Mouse (Mus musculus) MN1 (cell line): ENCODE data around the gene Gm42372.
"Not testable (repeated sequence)": the region's sequence is repeated elsewhere in the genome, so short reads cannot be mapped to it uniquely, and the experiment has no call there.

Experiments used
- DNase-seq: peaks from one replicate; pipeline ENCODE4 v3.0.0-alpha.2; 2016; ENCODE audit warnings: low spot score

The Gm42372 gene

DNA sequence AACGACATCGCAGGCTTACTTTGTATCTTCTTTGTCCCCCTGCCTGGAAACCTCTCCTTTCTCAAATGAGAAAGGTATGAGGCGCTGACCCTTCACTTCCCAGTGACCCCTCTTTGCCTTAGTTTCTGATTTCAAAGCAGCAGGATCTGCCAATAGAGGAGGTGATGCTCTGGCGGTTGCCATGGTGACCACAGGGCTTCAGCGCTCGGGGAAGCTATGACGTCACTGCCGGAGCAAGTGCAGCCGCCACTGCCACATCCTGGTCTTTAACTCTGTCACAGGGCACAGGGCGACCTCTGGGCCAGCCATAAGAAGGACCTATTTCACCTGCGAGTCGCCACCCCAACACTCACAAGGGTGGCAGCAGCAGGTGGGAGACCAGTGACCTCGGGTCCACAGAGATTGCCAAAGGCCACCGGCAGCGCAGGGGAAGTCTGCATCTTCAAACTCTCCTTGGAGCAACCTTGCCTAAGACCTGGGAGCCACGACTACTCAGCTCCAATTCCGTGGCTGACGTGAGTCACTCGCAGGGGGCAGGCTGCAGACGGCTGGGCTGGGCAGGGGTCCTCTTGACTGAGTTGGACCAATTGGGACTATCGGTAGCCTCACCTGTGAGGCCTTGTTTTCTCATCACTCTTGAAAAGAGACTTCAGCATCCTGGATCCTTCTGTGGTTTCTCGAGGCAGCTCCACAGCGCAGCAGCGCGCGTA is at the start of gene Gm42372:
Gene Gm42372 (plus strand): TSS at position 228 of the 710 bp plus-strand sequence.
- DNase-seq: peak; percentile 84

- DNase-seq: no peak
Measured at GRCm38 (mm10) chr7:16937312-16937711, 45.6 kb upstream of the Gm42372 start.

- peak; percentile 27 for DNase-seq
Measured at GRCm38 (mm10) chr7:16938117-16938791, 44.6 kb upstream of the Gm42372 start.

- DNase-seq: no peak
Measured at GRCm38 (mm10) chr7:16940292-16940691, 42.6 kb upstream of the Gm42372 start.

- no peak for DNase-seq
Measured at GRCm38 (mm10) chr7:16942861-16943260, 40.0 kb upstream of the Gm42372 start.

GRCm38 (mm10) chr7:16944061-16944807 is 38.7 kb upstream of the Gm42372 start, which contains the start of gene Pnmal2:
Gene Pnmal2, plus strand, starts transcription at chr7:16944682.
- peak; percentile 87 for DNase-seq

- no peak for DNase-seq
Measured at GRCm38 (mm10) chr7:16944808-16945315, 38.0 kb upstream of the Gm42372 start.

DNA sequence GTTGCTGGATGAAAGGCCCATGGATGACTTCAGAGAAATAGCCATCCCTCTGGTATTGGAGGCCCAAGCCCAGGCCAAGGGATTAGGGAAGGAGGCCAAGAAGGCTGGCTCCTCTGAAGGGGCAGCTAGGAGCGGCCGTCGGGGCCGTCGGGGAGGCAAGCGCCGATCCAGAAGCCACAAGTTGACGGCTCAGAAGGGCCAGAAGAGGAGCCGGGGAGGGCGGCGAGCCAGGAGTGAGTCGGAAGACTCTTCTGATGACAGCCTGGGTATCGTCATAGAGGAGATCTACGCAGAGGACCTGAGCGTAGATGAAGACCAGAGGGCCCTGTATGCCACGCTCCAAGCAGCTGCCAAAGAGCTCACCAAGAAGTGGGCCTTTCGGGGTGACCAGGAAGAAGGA is 37.5 kb upstream of the Gm42372 start:
- DNase-seq: no peak

- no peak for DNase-seq
Measured at GRCm38 (mm10) chr7:16946441-16947348, 36.2 kb upstream of the Gm42372 start.

DNA sequence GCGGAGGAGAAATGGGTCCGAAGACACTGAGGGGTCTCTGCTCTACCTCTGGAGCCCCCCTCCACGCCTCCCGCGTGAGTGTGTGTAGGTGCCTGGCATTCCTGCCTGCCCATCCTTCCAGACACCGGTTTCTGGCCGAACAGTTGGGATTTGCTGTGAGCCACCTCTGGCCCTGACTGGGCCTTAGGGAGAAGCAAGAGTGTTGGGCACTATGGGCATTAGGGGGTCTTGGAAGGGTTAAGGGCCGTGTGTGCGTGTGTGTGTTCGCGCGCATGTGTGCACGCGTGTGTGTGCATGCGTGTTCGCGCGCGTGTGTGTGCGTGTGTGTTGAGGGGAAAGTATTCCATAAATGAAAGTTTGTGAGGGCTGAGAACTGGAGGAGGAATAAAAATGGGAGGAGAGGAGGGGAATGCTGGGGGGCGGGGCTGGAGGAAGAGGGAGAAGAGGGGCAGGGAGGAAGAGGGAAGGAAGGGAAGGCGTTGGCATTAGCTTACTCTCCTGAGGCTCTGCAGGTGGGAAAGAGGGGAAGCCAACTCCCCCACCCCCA is 35.5 kb upstream of the Gm42372 start:
- no peak for DNase-seq

GRCm38 (mm10) chr7:16947959-16948361 is 34.9 kb upstream of the Gm42372 start:
- peak; percentile 35 for DNase-seq

DNA sequence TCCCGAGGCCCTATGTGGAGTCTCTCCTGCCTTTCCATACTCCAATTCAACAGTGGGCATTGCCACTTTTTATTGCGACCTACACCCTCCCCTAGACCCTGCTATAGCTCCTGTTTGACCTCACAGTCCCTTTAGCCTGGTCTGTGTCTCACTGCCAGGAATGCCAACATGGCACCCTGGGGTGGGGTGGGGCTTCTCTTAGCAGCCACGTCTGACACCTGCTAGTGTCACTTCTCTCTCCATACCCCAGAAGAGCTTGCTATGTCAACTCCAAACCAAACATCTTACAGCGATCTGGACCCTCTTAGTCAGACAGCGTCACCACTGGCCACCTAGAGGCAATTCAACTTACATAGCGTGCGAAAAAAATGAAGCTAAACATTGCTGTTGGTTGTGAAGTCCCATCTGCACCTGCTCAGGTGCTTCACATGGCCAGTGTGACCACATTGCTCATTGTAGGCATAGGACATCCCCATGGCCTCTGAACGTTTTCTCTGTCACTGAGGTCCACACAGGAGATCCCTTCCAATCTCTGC is 33.9 kb upstream of the Gm42372 start:
- DNase-seq: no peak

GRCm38 (mm10) chr7:16949908-16950841 is 32.7 kb upstream of the Gm42372 start:
- peak; percentile 76 for DNase-seq

DNA sequence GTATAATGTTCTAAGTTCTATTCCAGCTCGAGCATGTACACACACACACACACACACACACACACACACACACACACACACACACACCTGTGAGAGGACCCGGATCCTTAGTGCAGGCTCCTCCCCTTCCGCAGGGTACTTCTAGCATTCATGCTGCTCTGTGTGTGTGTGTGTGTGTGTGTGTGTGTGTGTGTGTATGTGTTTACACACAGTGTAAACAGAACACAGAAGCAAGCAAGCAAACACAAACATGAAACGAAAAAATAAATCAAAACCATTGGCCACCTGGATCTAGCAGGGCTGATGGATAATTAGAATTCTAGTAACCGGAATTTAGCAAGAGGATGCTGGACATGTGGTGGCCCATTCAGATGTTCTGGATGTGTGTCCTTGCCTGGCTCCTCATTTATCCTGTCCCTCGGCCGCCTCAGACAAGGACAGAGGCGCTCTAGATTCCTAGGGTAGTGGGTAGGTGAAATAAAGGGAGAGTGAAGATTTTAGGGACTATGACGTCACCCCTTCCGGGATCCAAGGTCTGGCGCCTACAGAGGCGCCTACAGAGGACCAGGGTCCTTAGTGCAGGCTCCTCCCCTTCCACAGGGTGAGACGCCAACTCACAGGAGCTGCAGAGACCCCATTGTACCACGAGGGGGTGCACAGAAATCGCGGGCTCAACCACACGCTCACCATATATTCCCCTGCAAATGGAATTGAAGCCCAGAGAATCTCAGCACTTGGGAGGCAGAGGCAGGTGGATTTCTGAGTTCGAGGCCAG is 31.8 kb upstream of the Gm42372 start:
- peak; percentile 92 for DNase-seq

DNA sequence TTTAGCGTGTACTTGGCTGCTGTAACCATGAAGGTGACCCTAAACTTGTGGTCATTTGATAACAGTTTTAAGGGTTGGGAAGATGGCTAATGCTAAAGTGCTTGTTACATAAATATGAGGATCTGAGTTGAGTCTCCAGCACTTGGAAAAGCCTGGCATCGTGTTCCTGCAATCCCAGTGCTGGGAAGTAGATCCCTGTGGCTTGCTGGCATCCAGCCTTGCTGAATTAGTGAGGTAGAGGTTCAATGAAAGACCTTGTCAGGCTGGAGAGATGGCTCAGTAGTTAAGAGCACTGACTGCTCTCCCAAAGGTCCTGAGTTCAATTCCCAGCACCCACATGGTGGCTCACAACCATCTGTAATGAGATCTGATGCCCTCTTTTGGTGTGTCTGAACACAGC is 29.1 kb upstream of the Gm42372 start:
- not testable (repeated sequence) for DNase-seq

DNA sequence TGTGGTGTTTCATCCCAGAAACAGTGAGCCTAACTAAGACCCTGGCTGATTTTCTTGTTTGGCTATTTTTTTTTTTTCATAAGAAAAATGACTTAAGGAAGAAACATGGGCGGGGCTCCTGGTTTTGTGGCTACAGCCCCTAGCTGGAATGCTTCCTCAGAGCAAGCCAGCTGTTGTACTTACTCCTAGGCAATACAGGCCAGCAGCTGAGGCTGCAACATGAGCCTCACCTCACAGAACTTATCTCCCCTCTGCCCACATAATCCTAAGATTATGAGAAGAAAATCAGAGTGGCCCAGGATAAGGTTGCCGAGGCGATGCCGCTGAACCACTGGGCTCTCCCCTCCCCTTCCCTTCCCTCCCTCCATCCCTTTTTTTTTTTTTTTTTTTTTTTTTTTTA is 27.2 kb upstream of the Gm42372 start:
- no peak for DNase-seq

- no peak for DNase-seq
Measured at GRCm38 (mm10) chr7:16956410-16957265, 26.2 kb upstream of the Gm42372 start.
